Mouse (Mus musculus): Measurements from ENCODE around the gene Dcp1b. TPM values are rescaled to one million over a fixed set of nuclear protein-coding genes. Genes with fewer than 3 reads are reported as not detected.

Gene Dcp1b
- total RNA-seq, 2 experiments from 2014 or later = 17.8 to 19.8 TPM

- H3K27ac ChIP-seq = peak overlapping the region; percentile 95
- TF ChIP-seq CTCF (IDR thresholded peaks at IDR 0.05) = no peak
- intact Hi-C loops (cut with DNase I) = loop anchor here (2.0 kb wide), 1 partner anchor 66 kb away; no protein-coding TSS in a partner anchor
Observed at GRCm38 (mm10) chr6:119174307-119175074, 562 bp upstream of the Dcp1b start.

GRCm38 (mm10) chr6:119176103-119176502 lies 1.1 kb downstream of the Dcp1b start:
- no peak for TF ChIP-seq CTCF (IDR thresholded peaks at IDR 0.05)
- Histone ChIP-seq H3K4me3 (peak overlapping the region; percentile 85), H3K27ac (no peak overlapping the region)
- intact Hi-C loops (cut with DNase I) = no loop called here
- DNase-seq (ENCODE audit: extremely low spot score in 1 of 2, low spot score in 2 of 2) = no peak

More at GRCm38 (mm10) chr6:119174307-119175074, 562 bp upstream of the Dcp1b start:
- DNase-seq (ENCODE audit: extremely low spot score in 1 of 2, low spot score in 2 of 2) = no peak
- peak overlapping the region; percentile 85 for H3K4me3 ChIP-seq

- Histone ChIP-seq H3K27ac (no peak overlapping the region), H3K4me3 (no peak overlapping the region)
- no peak for TF ChIP-seq CTCF (IDR thresholded peaks at IDR 0.05)
- DNase-seq (ENCODE audit: extremely low spot score in 1 of 2, low spot score in 2 of 2) = no peak
- intact Hi-C loops (cut with DNase I) = no loop called here
Observed at GRCm38 (mm10) chr6:119177101-119177500, 2.0 kb downstream of the Dcp1b start.

- no peak for TF ChIP-seq CTCF (IDR thresholded peaks at IDR 0.05)
- intact Hi-C loops (cut with DNase I) = no loop called here
- Histone ChIP-seq H3K27ac (no peak overlapping the region), H3K4me3 (no peak overlapping the region)
- DNase-seq (ENCODE audit: extremely low spot score in 1 of 2, low spot score in 2 of 2) = no peak
Observed at GRCm38 (mm10) chr6:119180188-119180587, 5.1 kb downstream of the Dcp1b start.

- intact Hi-C loops (cut with DNase I) = no loop called here
- TF ChIP-seq CTCF (IDR thresholded peaks at IDR 0.05) = no peak
- DNase-seq (ENCODE audit: extremely low spot score in 1 of 2, low spot score in 2 of 2) = no peak
- Histone ChIP-seq H3K4me3 (no peak overlapping the region), H3K27ac (no peak overlapping the region)
Observed at GRCm38 (mm10) chr6:119182211-119182610, 7.2 kb downstream of the Dcp1b start.

- no peak for DNase-seq (ENCODE audit: extremely low spot score in 1 of 2, low spot score in 2 of 2)
- Histone ChIP-seq H3K27ac (no peak overlapping the region), H3K4me3 (no peak overlapping the region)
- intact Hi-C loops (cut with DNase I) = no loop called here
- TF ChIP-seq CTCF (IDR thresholded peaks at IDR 0.05) = no peak
Observed at GRCm38 (mm10) chr6:119183781-119184180, 8.7 kb downstream of the Dcp1b start.

GRCm38 (mm10) chr6:119186658-119187057 lies 11.6 kb downstream of the Dcp1b start:
- intact Hi-C loops (cut with DNase I) = no loop called here
- Histone ChIP-seq H3K4me3 (no peak overlapping the region), H3K27ac (no peak overlapping the region)
- peak; percentile 52 for TF ChIP-seq CTCF (IDR thresholded peaks at IDR 0.05)
- peak in 1 of 2 experiments; percentile 28 for DNase-seq (ENCODE audit: extremely low spot score in 1 of 2, low spot score in 2 of 2)

- intact Hi-C loops (cut with DNase I) = no loop called here
- TF ChIP-seq CTCF (IDR thresholded peaks at IDR 0.05) = no peak
- no peak for DNase-seq (ENCODE audit: extremely low spot score in 1 of 2, low spot score in 2 of 2)
- H3K4me3 ChIP-seq = no peak overlapping the region
- no peak overlapping the region for H3K27ac ChIP-seq
Observed at GRCm38 (mm10) chr6:119187631-119188030, 12.6 kb downstream of the Dcp1b start.

- Histone ChIP-seq H3K4me3 (no peak overlapping the region), H3K27ac (no peak overlapping the region)
- intact Hi-C loops (cut with DNase I) = no loop called here
- no peak for DNase-seq (ENCODE audit: extremely low spot score in 1 of 2, low spot score in 2 of 2)
- no peak for TF ChIP-seq CTCF (IDR thresholded peaks at IDR 0.05)
Observed at GRCm38 (mm10) chr6:119191478-119191877, 16.4 kb downstream of the Dcp1b start.

GRCm38 (mm10) chr6:119193571-119194154 lies 18.6 kb downstream of the Dcp1b start:
- intact Hi-C loops (cut with DNase I) = no loop called here
- DNase-seq (ENCODE audit: extremely low spot score in 1 of 2, low spot score in 2 of 2) = no peak
- Histone ChIP-seq H3K27ac (no peak overlapping the region), H3K4me3 (no peak overlapping the region)
- no peak for TF ChIP-seq CTCF (IDR thresholded peaks at IDR 0.05)

GRCm38 (mm10) chr6:119194161-119194560 lies 19.1 kb downstream of the Dcp1b start:
- intact Hi-C loops (cut with DNase I) = no loop called here
- DNase-seq (ENCODE audit: extremely low spot score in 1 of 2, low spot score in 2 of 2) = no peak
- H3K27ac ChIP-seq = no peak overlapping the region
- no peak for TF ChIP-seq CTCF (IDR thresholded peaks at IDR 0.05)
- no peak overlapping the region for H3K4me3 ChIP-seq

- no peak overlapping the region for H3K4me3 ChIP-seq
- TF ChIP-seq CTCF (IDR thresholded peaks at IDR 0.05) = no peak
- intact Hi-C loops (cut with DNase I) = no loop called here
- no peak overlapping the region for H3K27ac ChIP-seq
- no peak for DNase-seq (ENCODE audit: extremely low spot score in 1 of 2, low spot score in 2 of 2)
Observed at GRCm38 (mm10) chr6:119194601-119195000, 19.5 kb downstream of the Dcp1b start.
